In genomic region chr16:96258429-96258828, GRCm38 (mm10) we compare ENCODE assay signal across 18 mouse cellular contexts. TPM values are rescaled to one million over a fixed set of nuclear protein-coding genes. Genes with fewer than 3 reads are reported as not detected.
"Had no signal": no experiment of that assay in that cellular context is flagged by ENCODE, and none has a peak within 500 bp of the region (broad histone marks: within the 10 kb centered on the region; RNA-seq: fewer than 3 reads in every experiment).

No protein-coding gene starts in this region.

- ATAC-seq: intestine, embryonic 16.5 days; liver, postnatal 0 days had no signal

- DNase-seq: layer of hippocampus, postnatal 36 days; liver; liver, embryonic 13.5 days; liver, postnatal 0 days; lung, postnatal 14 days; right cerebral cortex, adult 18-20 months; spleen, adult 18-20 months; thymus, postnatal 36 days had no signal

- H3K9me3 ChIP-seq: limb, embryonic 12.5 days; liver, embryonic 13.5 days; lung, embryonic 15.5 days; midbrain, embryonic 12.5 days; neural tube, embryonic 15.5 days; stomach, embryonic 15.5 days had no signal

- H3K4me2 ChIP-seq: hindbrain, embryonic 14.5 days; limb, embryonic 12.5 days; liver, embryonic 13.5 days; lung, embryonic 15.5 days; midbrain, embryonic 12.5 days; neural tube, embryonic 15.5 days; stomach, embryonic 15.5 days had no signal

- H3K4me1 ChIP-seq: limb, embryonic 12.5 days; liver, embryonic 13.5 days; lung, embryonic 15.5 days; midbrain, embryonic 12.5 days; neural tube, embryonic 15.5 days; stomach, embryonic 15.5 days had no signal

- H3K36me3 ChIP-seq: limb, embryonic 12.5 days; liver, embryonic 13.5 days; lung, embryonic 15.5 days; midbrain, embryonic 12.5 days; neural tube, embryonic 15.5 days; stomach, embryonic 15.5 days had no signal

- H3K27ac ChIP-seq: hindbrain, embryonic 14.5 days; limb, embryonic 12.5 days; liver, embryonic 13.5 days; lung, embryonic 15.5 days; macrophage; midbrain, embryonic 12.5 days; neural tube, embryonic 15.5 days; stomach, embryonic 15.5 days had no signal

- H3K9ac ChIP-seq: hindbrain, embryonic 14.5 days; limb, embryonic 12.5 days; liver, embryonic 13.5 days; liver, postnatal 0 days; lung, embryonic 15.5 days; midbrain, embryonic 12.5 days; neural tube, embryonic 15.5 days; stomach, embryonic 15.5 days had no signal

- H3K27me3 ChIP-seq: limb, embryonic 12.5 days; liver, embryonic 13.5 days; lung, embryonic 15.5 days; megakaryocyte, embryonic 14.5 days; midbrain, embryonic 12.5 days; neural tube, embryonic 15.5 days; stomach, embryonic 15.5 days had no signal

- H3K4me3 ChIP-seq: limb, embryonic 12.5 days; liver, embryonic 13.5 days; lung, embryonic 15.5 days; megakaryocyte, embryonic 14.5 days; midbrain, embryonic 12.5 days; myocyte; neural tube, embryonic 15.5 days; stomach, embryonic 15.5 days had no signal

RNA-seq across cellular contexts. Expression of gene B3galt5, which starts 22.8 kb away (rescaled TPM):
- polyA plus RNA-seq: liver, postnatal 0 days; macrophage had no signal

RNA-seq across cellular contexts. Expression of gene Sh3bgr, which starts 58.2 kb away (rescaled TPM):
- polyA plus RNA-seq: liver, postnatal 0 days; macrophage had no signal
